Mouse (Mus musculus): ENCODE data around the gene Jam3.

- TF ChIP-seq MYC (IDR thresholded peaks at IDR 0.05; ENCODE audit: low read depth, low read length) (no peak), MAFK (IDR thresholded peaks at IDR 0.05; ENCODE audit: insufficient replicate concordance, low read length) (no peak)
These were observed 20.5 kb upstream of the Jam3 start for GRCm38 (mm10) chr9:27175682-27176081.

All from CH12.LX (cell line).